Mouse (Mus musculus) forebrain, embryonic 10.5 days (tissue): Measurements from ENCODE around the gene D330020A13Rik. TPM values are rescaled to one million over a fixed set of nuclear protein-coding genes. Genes with fewer than 3 reads are reported as not detected.
"Not testable (repeated sequence)": the region's sequence is repeated elsewhere in the genome, so short reads cannot be mapped to it uniquely, and the experiment has no call there.

Experiments used
- DNase-seq: peaks from one replicate; pipeline ENCODE4 v3.0.0-alpha.2; 2017; ENCODE audit warnings: low spot score; ENCODE audit errors: extremely low spot score
- H3K27ac ChIP-seq: fragments of 300-500 bp; sonication (generic); 2 replicates; pipeline ENCODE4 v1.5.1; 2016; ENCODE audit warnings: mild to moderate bottlenecking
- H3K27me3 ChIP-seq: fragments of 300-500 bp; sonication (generic); 2 replicates; pipeline ENCODE4 v1.6.1; 2016; ENCODE audit warnings: mild to moderate bottlenecking; ENCODE audit not compliant: poor library complexity, severe bottlenecking
- H3K36me3 ChIP-seq: fragments of 300-500 bp; sonication (generic); replicated peaks from 2 replicates; pipeline ENCODE4 v1.6.1; 2016; ENCODE audit warnings: mild to moderate bottlenecking, moderate library complexity
- H3K4me1 ChIP-seq: fragments of 300-500 bp; sonication (generic); 2 replicates; pipeline ENCODE4 v1.6.1; 2016
- H3K4me3 ChIP-seq: fragments of 300-500 bp; sonication (generic); 2 replicates; pipeline ENCODE4 v1.5.1; 2016; ENCODE audit warnings: mild to moderate bottlenecking, moderate library complexity
- H3K9me3 ChIP-seq: fragments of 300-500 bp; sonication (generic); 2 replicates; pipeline ENCODE4 v1.6.1; 2016; ENCODE audit warnings: mild to moderate bottlenecking, moderate library complexity
- WGBS: fragments of 180-500 bp; shearing (Covaris S2); methylation state at CpG from one replicate; pipeline ENCODE4 v1.1.7; 2016; 5-methylcytosine and 5-hydroxymethylcytosine counted together
- polyA plus RNA-seq: library from polyadenylated mRNA; unstranded; fragments of >200 nt; fragmentation: Nextera tagmentation; extraction: Ambion mirVana; gene quantifications from 2 replicates; pipeline ENCODE4 v1.2.1, GENCODE M21; 2016

Gene D330020A13Rik
- polyA plus RNA-seq, 1 experiment from 2014 or later: not detected

DNA sequence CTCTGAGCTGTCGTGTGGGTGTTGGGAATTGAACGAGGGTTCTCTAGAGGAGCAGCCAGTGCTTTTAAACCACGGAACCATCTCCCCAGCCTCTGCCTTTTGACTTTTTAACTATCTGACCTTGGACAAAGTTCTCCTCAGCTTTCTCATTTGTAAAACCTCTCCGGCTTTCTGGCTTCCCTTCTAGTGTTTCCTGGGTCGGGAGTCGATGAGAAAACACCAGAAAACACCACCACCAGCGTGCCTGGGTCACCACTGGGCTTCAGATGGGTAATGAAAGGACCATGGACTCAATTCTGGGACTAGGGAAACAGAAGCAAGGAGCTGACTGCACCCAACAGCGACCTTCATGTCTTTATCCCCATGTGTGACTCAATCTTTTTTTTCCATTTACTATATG is 20.0 kb upstream of the D330020A13Rik start:
- WGBS: 85% methylated on average over 8 of the region's 8 CpGs
- no peak for DNase-seq
- no peak overlapping the region for H3K4me3 ChIP-seq
- H3K36me3 ChIP-seq: no peaks in the 10 kb centered on the region
- H3K9me3 ChIP-seq: no peaks in the 10 kb centered on the region
- H3K4me1 ChIP-seq: no peaks in the 10 kb centered on the region; the same call in 1 of the 2 replicates
- no peaks in the 10 kb centered on the region for H3K27me3 ChIP-seq
- no peak overlapping the region for H3K27ac ChIP-seq

DNA sequence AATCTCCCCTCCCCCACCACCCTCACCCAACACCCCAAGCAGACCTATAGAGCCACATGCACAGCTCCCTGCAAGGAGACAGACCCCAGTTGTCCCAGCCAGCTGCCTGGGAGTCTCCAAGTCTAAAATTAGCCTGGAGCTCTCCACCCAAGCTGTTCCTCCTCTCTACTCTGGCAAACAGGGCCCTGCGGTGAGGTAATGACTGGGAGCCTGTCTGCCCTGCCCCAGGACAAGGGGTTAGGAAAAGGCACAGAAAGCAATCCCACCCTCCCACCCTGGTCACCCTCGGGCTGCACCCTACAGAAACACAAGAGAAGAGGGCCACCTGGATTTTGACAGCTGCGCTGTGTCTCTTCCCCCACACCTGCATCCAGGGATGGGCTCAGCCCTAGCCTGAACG is 19.3 kb upstream of the D330020A13Rik start:
- no peak overlapping the region for H3K27ac ChIP-seq
- WGBS: 74% methylated on average over 4 of the region's 4 CpGs
- DNase-seq: no peak
- no peak overlapping the region for H3K4me3 ChIP-seq
- H3K36me3 ChIP-seq: no peaks in the 10 kb centered on the region
- no peaks in the 10 kb centered on the region; the same call in 1 of the 2 replicates for H3K4me1 ChIP-seq
- no peaks in the 10 kb centered on the region for H3K9me3 ChIP-seq
- no peaks in the 10 kb centered on the region for H3K27me3 ChIP-seq

GRCm38 (mm10) chr6:120275301-120275700 is 18.9 kb upstream of the D330020A13Rik start:
- WGBS: 71% methylated on average over 6 of the region's 6 CpGs
- Histone ChIP-seq H3K36me3 (no peaks in the 10 kb centered on the region), H3K27ac (no peak overlapping the region), H3K27me3 (no peaks in the 10 kb centered on the region), H3K4me1 (no peaks in the 10 kb centered on the region; the same call in 1 of the 2 replicates), H3K9me3 (no peaks in the 10 kb centered on the region), H3K4me3 (no peak overlapping the region)
- no peak for DNase-seq

DNA sequence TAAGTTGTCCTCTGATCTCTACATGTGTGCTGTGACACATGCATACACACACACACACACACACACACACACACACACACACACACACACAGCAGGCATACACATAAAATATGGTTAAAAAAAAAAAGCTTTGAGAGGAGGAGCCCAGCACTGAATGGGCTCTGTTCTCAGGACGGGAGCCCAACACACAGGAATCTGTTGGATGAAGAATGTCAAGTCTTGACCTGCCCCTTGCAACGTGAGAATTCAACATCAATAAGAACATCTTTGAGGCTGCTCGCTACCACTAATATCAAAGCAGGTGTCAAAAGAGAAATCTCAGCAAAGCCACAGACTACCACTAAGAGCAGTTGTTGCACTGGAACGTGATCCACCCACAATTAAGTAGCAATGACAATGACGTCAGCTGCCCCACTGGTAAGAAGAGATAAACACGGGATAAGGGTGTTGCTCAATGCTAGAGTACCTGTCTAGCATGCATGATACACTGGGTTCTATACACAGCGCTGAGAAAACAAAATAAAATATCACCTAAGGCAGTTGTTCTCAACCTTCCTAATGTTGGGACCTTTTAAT is 17.2 kb upstream of the D330020A13Rik start:
- 83% methylated on average over 7 of the region's 7 CpGs for WGBS
- no peak overlapping the region for H3K4me3 ChIP-seq
- DNase-seq: no peak
- H3K27me3 ChIP-seq: no peaks in the 10 kb centered on the region
- H3K36me3 ChIP-seq: no peaks in the 10 kb centered on the region
- no peaks in the 10 kb centered on the region for H3K9me3 ChIP-seq
- H3K4me1 ChIP-seq: no peaks in the 10 kb centered on the region; the same call in 1 of the 2 replicates
- no peak overlapping the region for H3K27ac ChIP-seq

DNA sequence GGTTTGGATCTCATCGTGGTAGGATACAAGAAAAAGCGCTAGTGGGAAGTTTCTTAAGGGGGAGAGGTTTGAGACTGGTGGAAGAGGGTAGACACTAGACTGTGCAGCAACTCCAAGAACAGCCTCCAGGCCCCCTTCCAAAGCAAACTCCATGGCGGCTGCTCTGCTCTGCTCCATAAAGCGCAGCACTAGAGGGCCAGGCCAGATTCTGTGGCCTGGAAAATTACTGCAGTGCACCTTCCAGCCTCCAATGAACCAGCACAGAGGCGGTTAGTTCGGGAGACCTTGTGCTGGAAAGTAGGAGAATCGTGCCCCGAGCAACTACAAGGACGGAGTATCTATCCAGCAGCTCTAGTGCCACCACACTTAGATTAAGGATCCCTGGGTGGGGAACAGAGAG is 6.9 kb upstream of the D330020A13Rik start:
- H3K36me3 ChIP-seq: no peaks in the 10 kb centered on the region
- WGBS: 85% methylated on average over 9 of the region's 9 CpGs
- H3K27me3 ChIP-seq: peaks cover 12% of the 10 kb centered on the region
- H3K27ac ChIP-seq: no peak overlapping the region
- no peak for DNase-seq
- no peaks in the 10 kb centered on the region for H3K9me3 ChIP-seq
- H3K4me1 ChIP-seq: no peaks in the 10 kb centered on the region
- H3K4me3 ChIP-seq: no peak overlapping the region

DNA sequence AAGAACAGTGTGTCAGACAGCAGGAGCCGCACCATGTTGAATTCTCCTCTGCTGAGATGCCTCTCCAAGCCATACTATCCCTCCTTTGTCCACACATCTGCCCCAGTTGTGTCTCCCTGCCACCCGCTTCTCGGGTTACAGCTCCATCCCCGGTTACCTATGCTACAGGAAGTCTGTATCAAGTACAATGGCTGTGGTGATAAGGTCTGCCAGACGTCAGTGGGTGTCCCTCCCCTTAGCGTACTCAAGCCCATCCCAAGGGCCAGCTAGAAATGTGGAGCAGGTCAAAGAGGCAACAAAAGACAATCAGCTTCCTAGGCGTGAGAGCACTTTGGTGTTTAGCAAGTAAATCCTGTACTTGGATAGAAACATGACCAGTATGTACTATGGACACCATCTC is 5.6 kb upstream of the D330020A13Rik start:
- no peak for DNase-seq
- peaks cover 24% of the 10 kb centered on the region for H3K27me3 ChIP-seq
- WGBS: 45% methylated on average over 7 of the region's 7 CpGs

DNA sequence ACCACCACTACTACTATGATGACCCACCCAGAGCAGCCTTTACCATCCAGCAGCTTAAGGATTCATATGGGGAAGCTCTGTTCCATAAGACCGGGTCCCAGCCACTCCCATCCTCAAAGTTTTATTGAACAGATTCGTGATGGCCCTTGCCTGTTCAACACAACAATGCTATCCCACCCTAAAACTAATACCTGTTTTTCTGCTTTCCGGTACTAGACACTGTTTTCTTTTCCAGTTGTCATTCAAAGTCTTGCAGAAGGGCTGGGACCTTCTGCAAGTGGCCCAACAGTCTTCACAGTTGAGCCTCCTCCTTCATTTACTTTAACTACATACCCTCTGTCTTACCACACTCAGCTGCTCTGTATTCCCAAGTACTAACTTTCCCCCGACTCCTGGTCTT is 4.7 kb upstream of the D330020A13Rik start:
- Histone ChIP-seq H3K4me1 (peaks cover 8% of the 10 kb centered on the region), H3K4me3 (no peak overlapping the region), H3K27ac (no peak overlapping the region), H3K9me3 (no peaks in the 10 kb centered on the region), H3K36me3 (no peaks in the 10 kb centered on the region), H3K27me3 (peaks cover 33% of the 10 kb centered on the region)
- no peak for DNase-seq
- 79% methylated on average over 4 of the region's 4 CpGs for WGBS

More for the DNA sequence above, 5.6 kb upstream of the D330020A13Rik start:
- Histone ChIP-seq H3K36me3 (no peaks in the 10 kb centered on the region), H3K4me1 (no peaks in the 10 kb centered on the region), H3K9me3 (no peaks in the 10 kb centered on the region), H3K4me3 (no peak overlapping the region), H3K27ac (no peak overlapping the region)

- Histone ChIP-seq H3K27ac (no peak overlapping the region), H3K27me3 (peaks cover 53% of the 10 kb centered on the region), H3K36me3 (no peaks in the 10 kb centered on the region), H3K4me3 (no peak overlapping the region), H3K4me1 (peaks cover 14% of the 10 kb centered on the region), H3K9me3 (no peaks in the 10 kb centered on the region)
- no peak for DNase-seq
- WGBS: 94% methylated on average over 7 of the region's 7 CpGs
These were observed 2.7 kb upstream of the D330020A13Rik start for GRCm38 (mm10) chr6:120291396-120292009.

DNA sequence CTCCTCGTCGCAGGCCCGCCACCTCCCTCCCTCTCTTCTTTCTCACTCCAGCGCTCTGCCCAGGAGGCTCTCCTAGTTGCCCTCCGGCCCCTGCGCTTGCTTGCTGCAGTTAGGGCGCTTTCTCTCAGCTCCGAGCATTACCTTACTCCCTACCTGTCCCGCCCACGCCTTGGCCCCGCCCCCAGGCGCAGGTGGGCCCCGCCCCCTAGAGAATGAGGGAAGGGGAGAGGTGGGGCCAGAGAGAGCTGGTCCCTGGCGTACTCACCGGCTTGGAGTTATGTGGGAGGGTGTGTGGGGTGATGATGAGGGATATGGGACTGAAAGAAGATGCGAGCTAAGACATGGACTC is 595 bp downstream of the D330020A13Rik start:
- DNase-seq: no peak
- Histone ChIP-seq H3K9me3 (no peaks in the 10 kb centered on the region), H3K27me3 (peaks cover 53% of the 10 kb centered on the region), H3K27ac (peak overlapping the region; percentile 79; the same call in 1 of the 2 replicates), H3K4me1 (peaks cover 14% of the 10 kb centered on the region), H3K4me3 (peak overlapping the region; percentile 81), H3K36me3 (no peaks in the 10 kb centered on the region)
- 2% methylated on average over 16 of the region's 16 CpGs for WGBS

DNA sequence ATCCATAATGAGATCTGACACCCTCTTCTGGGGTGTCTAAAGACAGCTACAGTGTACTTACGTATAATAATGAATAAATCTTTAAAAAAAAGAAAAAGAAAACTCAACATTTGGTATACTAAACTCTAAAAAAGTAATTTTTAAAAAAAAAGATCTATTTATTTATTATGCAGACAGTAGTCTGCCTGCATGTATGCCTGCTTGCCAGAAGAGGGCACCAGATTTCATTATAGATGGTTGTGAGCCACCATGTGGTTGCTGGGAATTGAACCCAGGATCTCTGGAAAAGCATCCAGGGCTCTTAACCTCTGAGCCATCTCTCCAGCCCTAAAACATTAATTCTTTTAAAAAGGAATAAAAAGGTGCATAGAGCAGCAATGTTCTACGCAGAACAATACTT is 2.4 kb downstream of the D330020A13Rik start:
- H3K36me3 ChIP-seq, H3K27ac ChIP-seq, H3K4me3 ChIP-seq, H3K9me3 ChIP-seq, DNase-seq: not testable (repeated sequence)
- Histone ChIP-seq H3K4me1 (peaks cover 14% of the 10 kb centered on the region), H3K27me3 (peaks cover 48% of the 10 kb centered on the region)
- 92% methylated on average over 2 of the region's 2 CpGs for WGBS

GRCm38 (mm10) chr6:120301137-120301536 is 7.0 kb downstream of the D330020A13Rik start:
- Histone ChIP-seq H3K9me3 (no peaks in the 10 kb centered on the region), H3K4me1 (0 out of 2 replicates have a peak, but pooled peaks cover 6% of the 10 kb centered on the region), H3K4me3 (no peak overlapping the region), H3K27ac (no peak overlapping the region), H3K27me3 (peaks cover 12% of the 10 kb centered on the region), H3K36me3 (no peaks in the 10 kb centered on the region)
- DNase-seq: peak; percentile 21
- 34% methylated on average over 6 of the region's 6 CpGs for WGBS

- Histone ChIP-seq H3K4me3 (peak overlapping the region; percentile 29), H3K27me3 (peaks cover 10% of the 10 kb centered on the region), H3K27ac (no peak overlapping the region), H3K9me3 (no peaks in the 10 kb centered on the region), H3K36me3 (no peaks in the 10 kb centered on the region), H3K4me1 (0 out of 2 replicates have a peak, but pooled peaks cover 6% of the 10 kb centered on the region)
- 26% methylated on average over 16 of the region's 16 CpGs for WGBS
- DNase-seq: peak; percentile 18
These were observed 8.7 kb downstream of the D330020A13Rik start for GRCm38 (mm10) chr6:120302755-120303316.

GRCm38 (mm10) chr6:120306859-120307594 is 12.9 kb downstream of the D330020A13Rik start:
- H3K27me3 ChIP-seq: peaks cover 6% of the 10 kb centered on the region
- H3K4me1 ChIP-seq: 0 out of 2 replicates have a peak, but pooled peaks cover 6% of the 10 kb centered on the region
- 86% methylated on average over 3 of the region's 3 CpGs for WGBS
- no peaks in the 10 kb centered on the region for H3K36me3 ChIP-seq
- H3K4me3 ChIP-seq: no peak overlapping the region
- H3K27ac ChIP-seq: no peak overlapping the region
- no peaks in the 10 kb centered on the region for H3K9me3 ChIP-seq
- no peak for DNase-seq
